8 mouse cellular contexts compared by ENCODE assay signal in genomic region chr2:181287338-181287957, GRCm38 (mm10). TPM values are rescaled to one million over a fixed set of nuclear protein-coding genes. Genes with fewer than 3 reads are reported as not detected.
DNase-seq lines count a peak whose midpoint lies in the region; ATAC-seq and TF ChIP-seq lines count a peak whose summit lies in the region.

No protein-coding gene starts in this region.

- no peak for TF ChIP-seq CTCF in bone marrow, adult 2 months (IDR thresholded peaks at IDR 0.05; ENCODE audit: control insufficient read depth, insufficient read depth, low read length)
- no peak for TF ChIP-seq CTCF in embryonic fibroblast, embryonic 13.5 days (IDR thresholded peaks at IDR 0.05; ENCODE audit: borderline replicate concordance, insufficient read depth, low read length)
- no peak for TF ChIP-seq CTCF in olfactory bulb, adult 2 months (IDR thresholded peaks at IDR 0.05; ENCODE audit: insufficient read depth, low read depth, low read length)

- peak; percentile 90; the same call in 1 of the 2 replicates for TF ChIP-seq POLR2A in bone marrow, adult 2 months (IDR thresholded peaks at IDR 0.05; ENCODE audit: borderline replicate concordance, control insufficient read depth, low read depth, low read length)
- TF ChIP-seq POLR2A in embryonic fibroblast, embryonic 13.5 days (IDR thresholded peaks at IDR 0.05; ENCODE audit: low read depth, low read length) = peak; percentile 87
- peak; percentile 72 for TF ChIP-seq POLR2A in olfactory bulb, adult 2 months (IDR thresholded peaks at IDR 0.05; ENCODE audit: insufficient read depth, low read depth, low read length)

- ATAC-seq in heart, embryonic 15.5 days (replicated peaks; ENCODE audit: insufficient number of reproducible peaks, insufficient read depth, low FRiP score, low read depth) = peak; percentile 88
- ATAC-seq in lung, embryonic 15.5 days (ENCODE audit: borderline replicate concordance, extremely low read depth, low FRiP score, low TSS enrichment) = peak; percentile 87

- H3K9me3 ChIP-seq in heart, embryonic 15.5 days (replicated peaks) = no peaks in the 10 kb centered on the region
- H3K9me3 ChIP-seq in lung, embryonic 15.5 days = no peaks in the 10 kb centered on the region

- H3K27me3 ChIP-seq in heart, embryonic 15.5 days = no peaks in the 10 kb centered on the region
- no peaks in the 10 kb centered on the region for H3K27me3 ChIP-seq in lung, embryonic 15.5 days

- H3K4me1 ChIP-seq in bone marrow, adult 2 months (ENCODE audit: control insufficient read depth, insufficient read depth, low read length) = peaks cover 7% of the 10 kb centered on the region; the same call in 1 of the 2 replicates
- H3K4me1 ChIP-seq in embryonic fibroblast, embryonic 13.5 days (ENCODE audit: control insufficient read depth, insufficient read depth, low read length) = peaks cover 6% of the 10 kb centered on the region; the same call in 1 of the 2 replicates
- H3K4me1 ChIP-seq in heart, embryonic 15.5 days (replicated peaks) = peaks cover 16% of the 10 kb centered on the region
- H3K4me1 ChIP-seq in lung, embryonic 15.5 days = peaks cover 17% of the 10 kb centered on the region
- no peaks in the 10 kb centered on the region for H3K4me1 ChIP-seq in olfactory bulb, adult 2 months (ENCODE audit: control insufficient read depth, insufficient read depth, low read length)

- peak overlapping the region; percentile 90 for H3K9ac ChIP-seq in heart, embryonic 15.5 days
- H3K9ac ChIP-seq in lung, embryonic 15.5 days = peak overlapping the region; percentile 90

- DNase-seq in CD4-positive, CD25-positive, alpha-beta regulatory T cell, adult 2 months (ENCODE audit: low read depth, low spot score) = peak; percentile 89
- peak; percentile 78 for DNase-seq in layer of hippocampus, adult 11-12 months (ENCODE audit: low spot score)
- peak; percentile 76 to 81 for DNase-seq in thymus, adult 18-20 months

- H3K4me3 ChIP-seq in bone marrow, adult 2 months (replicated peaks; ENCODE audit: control insufficient read depth, low read depth, low read length) = peak overlapping the region; percentile 92
- peak overlapping the region; percentile 90 for H3K4me3 ChIP-seq in embryonic fibroblast, embryonic 13.5 days (ENCODE audit: insufficient read depth, low read length)
- H3K4me3 ChIP-seq in heart, embryonic 15.5 days = peak overlapping the region; percentile 83
- peak overlapping the region; percentile 76 for H3K4me3 ChIP-seq in lung, embryonic 15.5 days
- peak overlapping the region; percentile 98 for H3K4me3 ChIP-seq in olfactory bulb, adult 2 months (ENCODE audit: insufficient read depth, low read depth, low read length)

- H3K27ac ChIP-seq in bone marrow, adult 2 months (ENCODE audit: control insufficient read depth, insufficient read depth, low read depth, low read length, poor library complexity) = peak overlapping the region; percentile 98
- H3K27ac ChIP-seq in embryonic fibroblast, embryonic 13.5 days (ENCODE audit: insufficient read depth, low read length) = peak overlapping the region; percentile 84
- H3K27ac ChIP-seq in heart, embryonic 15.5 days = peak overlapping the region; percentile 95
- peak overlapping the region; percentile 95 for H3K27ac ChIP-seq in lung, embryonic 15.5 days
- peak overlapping the region; percentile 95 for H3K27ac ChIP-seq in olfactory bulb, adult 2 months (ENCODE audit: insufficient read depth, low read depth, low read length)

- peak overlapping the region; percentile 75 for H3K4me2 ChIP-seq in heart, embryonic 15.5 days
- peak overlapping the region; percentile 61 for H3K4me2 ChIP-seq in lung, embryonic 15.5 days

- peaks cover 2% of the 10 kb centered on the region; the same call in 1 of the 2 replicates for H3K36me3 ChIP-seq in heart, embryonic 15.5 days
- peaks cover 13% of the 10 kb centered on the region for H3K36me3 ChIP-seq in lung, embryonic 15.5 days

- WGBS in bone marrow, adult 2 months = under 1% methylated on average over 42 of the region's 71 CpGs
- WGBS in heart, embryonic 15.5 days = under 1% methylated on average over 37 of the region's 71 CpGs
- WGBS in lung, embryonic 15.5 days = under 1% methylated on average over 46 of the region's 71 CpGs
- WGBS in olfactory bulb, adult 2 months = 4% methylated on average over 56 of the region's 71 CpGs

RNA-seq across cellular contexts. Expression of gene Gmeb2, which starts 0.4 kb away (rescaled TPM):
- polyA plus RNA-seq in bone marrow, adult 2 months (2011; ENCODE audit: insufficient read depth, insufficient read length, low replicate concordance, missing spikeins) = 18.5 and 28.7 TPM in 2 replicates
- 20.0 and 23.6 TPM in 2 replicates for polyA plus RNA-seq in embryonic fibroblast, embryonic 13.5 days (2011; ENCODE audit: insufficient read length, low read depth, missing spikeins)
- polyA plus RNA-seq in heart, embryonic 15.5 days (2015; fragmentation: Nextera tagmentation; extraction: Ambion mirVana) = 7.4 and 9.5 TPM in 2 replicates
- polyA plus RNA-seq in lung, embryonic 15.5 days (2015; fragmentation: Nextera tagmentation; extraction: Ambion mirVana) = 14.9 and 15.7 TPM in 2 replicates
- polyA plus RNA-seq in olfactory bulb, adult 2 months (2012; ENCODE audit: insufficient read depth, insufficient read length, low replicate concordance, missing spikeins) = not detected in 2 replicates

RNA-seq across cellular contexts. Expression of gene Stmn3, which starts 26.9 kb away (rescaled TPM):
- 2.7 TPM in 1 of 2 replicates, not detected in the other for polyA plus RNA-seq in bone marrow, adult 2 months (2011; ENCODE audit: insufficient read depth, insufficient read length, low replicate concordance, missing spikeins)
- polyA plus RNA-seq in embryonic fibroblast, embryonic 13.5 days (2011; ENCODE audit: insufficient read length, low read depth, missing spikeins) = not detected in 2 replicates
- polyA plus RNA-seq in heart, embryonic 15.5 days (2015; fragmentation: Nextera tagmentation; extraction: Ambion mirVana) = 0.89 and 13.4 TPM in 2 replicates
- 3.0 and 7.7 TPM in 2 replicates for polyA plus RNA-seq in lung, embryonic 15.5 days (2015; fragmentation: Nextera tagmentation; extraction: Ambion mirVana)
- polyA plus RNA-seq in olfactory bulb, adult 2 months (2012; ENCODE audit: insufficient read depth, insufficient read length, low replicate concordance, missing spikeins) = not detected in 2 replicates

RNA-seq across cellular contexts. Expression of gene Rtel1, which starts 32.1 kb away (rescaled TPM):
- polyA plus RNA-seq in bone marrow, adult 2 months (2011; ENCODE audit: insufficient read depth, insufficient read length, low replicate concordance, missing spikeins) = 44.7 and 86.6 TPM in 2 replicates
- 40.8 and 43.5 TPM in 2 replicates for polyA plus RNA-seq in embryonic fibroblast, embryonic 13.5 days (2011; ENCODE audit: insufficient read length, low read depth, missing spikeins)
- 18.0 and 27.9 TPM in 2 replicates for polyA plus RNA-seq in heart, embryonic 15.5 days (2015; fragmentation: Nextera tagmentation; extraction: Ambion mirVana)
- polyA plus RNA-seq in lung, embryonic 15.5 days (2015; fragmentation: Nextera tagmentation; extraction: Ambion mirVana) = 51.2 and 52.7 TPM in 2 replicates
- polyA plus RNA-seq in olfactory bulb, adult 2 months (2012; ENCODE audit: insufficient read depth, insufficient read length, low replicate concordance, missing spikeins) = not detected in 2 replicates

RNA-seq across cellular contexts. Expression of gene Helz2, which starts 45.6 kb away (rescaled TPM):
- 11.2 and 29.3 TPM in 2 replicates for polyA plus RNA-seq in bone marrow, adult 2 months (2011; ENCODE audit: insufficient read depth, insufficient read length, low replicate concordance, missing spikeins)
- 10.5 and 12.3 TPM in 2 replicates for polyA plus RNA-seq in embryonic fibroblast, embryonic 13.5 days (2011; ENCODE audit: insufficient read length, low read depth, missing spikeins)
- polyA plus RNA-seq in heart, embryonic 15.5 days (2015; fragmentation: Nextera tagmentation; extraction: Ambion mirVana) = 0.87 and 1.9 TPM in 2 replicates
- polyA plus RNA-seq in lung, embryonic 15.5 days (2015; fragmentation: Nextera tagmentation; extraction: Ambion mirVana) = 2.6 and 3.1 TPM in 2 replicates
- not detected in 2 replicates for polyA plus RNA-seq in olfactory bulb, adult 2 months (2012; ENCODE audit: insufficient read depth, insufficient read length, low replicate concordance, missing spikeins)

Comparison
In these comparisons a context has a peak if more than half of its experiments do, and no peak if none do; other contexts are left out.
1. Peak in every context shown above with its lines: DNase-seq, ATAC-seq, H3K4me3 ChIP-seq and H3K27ac ChIP-seq.